Mouse (Mus musculus): ENCODE measurements at regions not wholly inside any gene's neighbourhood (a gene's known extent, or its start where the extent isn't known, plus 50 kb on each side); places are given as distances from the start of the nearest gene placed in this dataset.

DNA sequence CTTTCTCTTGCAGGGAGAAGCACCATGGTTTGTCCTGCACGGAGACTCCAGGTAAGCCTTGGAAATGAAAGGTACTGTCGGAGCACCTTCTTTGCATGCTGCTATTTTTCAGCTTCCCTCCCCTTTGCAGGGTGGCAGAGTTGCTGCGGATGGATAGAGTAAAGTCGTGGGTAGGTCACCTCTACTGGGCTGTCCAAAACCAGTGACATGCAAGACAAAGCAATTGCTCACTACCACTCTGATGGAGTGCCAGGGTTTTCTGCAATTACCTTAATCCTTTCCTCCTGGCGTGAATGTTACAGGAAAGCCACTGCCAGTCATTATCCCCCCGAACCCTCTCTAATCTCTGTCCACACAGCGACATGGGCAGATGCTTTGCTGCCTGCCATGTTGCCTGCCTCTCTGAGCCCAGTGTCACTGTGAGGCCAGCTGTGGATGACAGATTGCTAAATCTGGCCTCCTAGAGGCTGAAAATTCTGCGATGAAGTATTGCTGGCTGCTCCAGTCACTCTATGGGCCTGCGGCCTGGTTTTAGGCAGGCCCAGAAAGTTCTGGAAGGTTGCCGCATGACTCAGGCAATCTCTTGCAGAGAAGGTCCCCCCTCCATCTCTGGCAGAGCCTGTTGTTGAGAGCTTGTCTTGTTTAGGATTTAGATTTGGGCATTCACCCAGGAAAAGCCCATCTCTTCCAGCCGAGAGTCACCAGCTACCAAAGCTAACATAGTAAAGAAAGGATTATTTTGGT, 54.1 kb upstream of the Sod3 start:
- peak; percentile 91 for DNase-seq

DNA sequence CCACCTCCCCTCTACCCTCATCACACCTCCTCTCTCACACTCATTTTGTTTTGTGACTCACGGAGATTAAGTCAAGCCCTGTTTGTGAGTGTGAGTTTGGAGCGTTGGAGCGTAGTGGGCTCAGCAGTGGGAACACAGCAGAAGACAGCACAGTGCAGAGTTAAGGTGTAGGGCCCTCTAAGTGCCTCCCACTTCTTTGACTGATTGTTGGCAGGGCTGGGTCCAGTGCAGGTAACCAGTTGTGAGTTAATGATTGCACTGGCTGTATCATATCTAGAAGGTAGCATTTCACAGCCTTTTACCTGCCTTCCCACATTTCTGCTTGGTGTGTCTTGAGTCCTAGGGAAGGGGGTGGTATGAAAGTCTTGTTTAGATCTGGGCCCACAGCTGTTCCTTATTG, 67.3 kb upstream of the Sod3 start:
- no peak for DNase-seq

DNA sequence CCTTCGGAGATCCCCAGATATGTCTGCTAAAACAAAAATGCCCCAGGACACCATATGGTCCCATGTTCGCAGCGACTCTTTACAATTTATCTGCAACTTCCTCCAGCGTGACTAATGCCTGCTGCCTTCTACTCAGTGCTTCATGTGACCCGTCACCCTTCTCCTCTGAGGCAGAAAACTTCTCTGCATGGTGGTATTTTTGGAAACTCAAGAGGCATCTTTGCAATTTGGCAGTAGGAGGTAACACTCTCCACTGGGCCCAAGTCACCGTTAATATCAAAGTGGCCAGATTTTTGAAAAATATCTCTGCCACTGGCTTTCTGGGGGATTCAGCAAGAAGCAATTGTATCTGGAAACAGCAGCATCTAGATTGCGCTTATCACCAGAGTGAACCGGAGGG, 69.1 kb upstream of the Sod3 start:
- DNase-seq: no peak

DNA sequence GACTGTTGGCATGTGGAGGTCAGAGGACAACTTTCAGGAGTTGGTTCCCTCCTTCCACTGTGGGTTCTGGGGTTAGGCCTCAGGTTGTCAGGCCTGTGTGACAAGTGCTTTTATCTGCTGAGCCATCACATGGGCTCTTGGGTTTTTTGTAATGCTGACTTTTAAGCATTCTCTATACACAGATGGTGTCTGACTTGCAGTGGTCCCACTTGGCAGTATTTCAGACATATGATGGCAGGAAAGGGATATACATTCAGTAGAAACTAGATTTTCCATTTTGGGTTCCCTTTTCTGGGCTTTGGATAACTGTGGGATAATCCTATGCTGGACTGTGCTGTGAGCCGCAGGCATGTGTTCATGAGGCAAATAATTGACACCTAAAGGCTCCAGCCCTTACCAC, 75.3 kb upstream of the Sod3 start:
- no peak for DNase-seq

DNA sequence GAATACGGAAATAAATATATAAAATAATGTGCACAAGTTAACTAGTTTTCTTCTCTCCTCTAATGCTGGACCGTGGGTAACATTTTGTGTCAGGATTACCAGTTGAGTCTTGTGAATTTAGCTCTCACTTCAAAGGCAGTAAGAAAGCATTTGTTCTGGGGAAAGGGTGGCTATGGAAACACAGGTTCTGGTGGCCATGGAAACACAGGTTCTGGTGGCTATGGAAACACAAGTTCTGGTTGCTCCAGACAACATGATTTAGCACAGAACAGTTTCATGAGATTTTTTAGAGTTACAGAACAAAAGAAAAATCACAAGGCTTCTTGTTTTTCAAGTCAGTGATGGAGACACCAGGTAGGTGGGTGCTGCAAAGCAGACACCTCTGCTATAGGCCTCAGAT, 82.7 kb upstream of the Sod3 start:
- DNase-seq: no peak

DNA sequence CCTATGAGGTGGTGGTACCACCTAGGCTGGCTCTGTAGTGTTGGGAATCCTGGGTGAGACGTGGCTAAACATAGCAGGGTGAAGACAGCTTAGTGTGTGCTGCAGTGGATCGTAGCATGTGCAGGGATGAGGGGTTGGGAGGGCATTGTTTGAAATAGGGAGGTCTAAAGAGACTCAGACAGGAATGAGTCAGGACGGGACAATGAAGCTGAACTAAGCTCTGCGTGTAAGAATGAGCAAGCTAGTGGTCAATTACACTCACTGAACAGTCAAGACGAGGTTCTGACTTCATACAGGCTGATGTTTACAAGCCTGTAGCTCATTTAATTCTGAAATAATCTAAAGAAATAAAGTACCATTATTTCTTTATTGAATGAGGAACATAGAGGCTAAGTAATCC, 85.5 kb upstream of the Sod3 start:
- DNase-seq: no peak

DNA sequence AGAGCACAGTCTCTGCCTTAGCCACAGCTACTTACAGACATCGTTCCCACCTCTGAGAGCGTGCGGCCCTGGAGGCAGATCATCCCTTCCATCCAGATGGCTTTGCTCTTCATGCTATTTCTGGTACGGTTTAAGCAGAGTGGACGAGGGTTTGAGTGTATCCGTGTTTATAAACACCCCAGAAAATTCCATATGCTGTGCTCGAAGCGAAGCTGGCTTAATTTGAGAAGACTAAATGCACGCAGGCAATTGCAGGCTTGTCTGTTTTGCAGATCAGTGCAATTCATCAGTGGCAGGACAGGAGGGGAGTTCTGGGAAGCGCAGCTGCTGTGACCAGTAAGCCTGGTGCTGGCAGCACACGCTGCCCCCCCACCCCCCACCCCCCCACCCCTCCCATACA, 72.9 kb upstream of the Dhx15 start:
- no peak for DNase-seq

DNA sequence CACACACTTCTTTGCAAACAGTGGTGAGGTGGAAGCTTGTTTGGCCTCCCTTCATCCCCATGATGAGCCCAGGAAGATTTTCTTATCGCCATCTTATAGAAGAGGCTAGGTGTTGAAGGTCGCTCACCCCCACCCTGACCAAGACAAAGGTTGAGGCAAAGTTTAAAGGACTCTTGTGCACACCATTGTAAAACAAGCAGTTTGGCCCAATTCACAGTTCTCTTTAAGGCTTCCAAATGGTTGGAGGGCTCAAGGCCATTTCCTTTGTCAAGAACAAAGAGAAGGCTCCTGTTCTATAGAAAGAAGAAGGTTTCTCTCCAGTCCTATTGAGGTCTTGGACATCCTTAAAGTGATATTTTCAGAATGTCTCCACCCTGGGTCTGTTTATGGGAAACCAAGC, 67.8 kb upstream of the Dhx15 start:
- no peak for DNase-seq

DNA sequence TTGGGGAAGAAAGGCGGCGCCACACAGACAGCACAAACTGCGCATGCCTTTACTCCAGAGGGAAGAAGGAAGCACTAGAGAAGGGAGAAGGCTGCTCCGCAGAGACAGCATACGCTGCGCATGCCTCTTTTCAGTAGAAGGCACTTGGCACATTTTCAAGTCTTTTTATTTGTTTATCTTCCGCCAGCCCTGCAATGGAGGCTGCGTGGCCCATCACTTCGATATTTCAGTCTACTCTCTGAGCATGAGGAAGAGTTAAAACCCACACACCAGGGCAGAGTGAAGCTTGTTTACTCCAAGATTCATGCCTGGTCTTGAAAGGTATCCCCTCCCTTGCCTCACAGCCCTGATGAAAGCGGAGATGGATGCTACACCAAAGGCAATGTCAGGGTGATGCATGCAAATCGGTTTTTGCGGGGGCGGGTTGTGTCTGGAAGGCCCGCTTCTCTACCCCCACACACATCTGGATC, 64.3 kb upstream of the Dhx15 start:
- peak; percentile 58 for DNase-seq

DNA sequence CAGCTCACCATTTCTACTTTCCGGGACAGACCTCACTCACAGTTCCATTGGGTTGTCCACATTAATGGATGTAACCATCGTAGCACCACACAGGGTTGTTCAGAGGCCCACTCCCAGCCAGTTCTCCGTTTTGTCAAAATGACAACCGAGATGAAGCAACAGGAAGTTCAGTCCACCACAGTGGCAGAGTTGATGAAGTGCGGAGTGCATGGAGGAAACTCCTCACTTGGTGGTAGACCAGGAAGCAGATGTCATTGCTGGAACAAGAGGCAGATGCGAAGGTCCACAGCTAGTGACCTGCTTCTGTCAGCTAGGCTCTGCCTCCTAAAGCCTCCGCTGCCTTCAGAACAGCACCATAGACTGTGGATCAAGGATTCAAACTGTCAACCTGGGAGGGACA, 59.5 kb upstream of the Dhx15 start:
- peak; percentile 15 for DNase-seq

DNA sequence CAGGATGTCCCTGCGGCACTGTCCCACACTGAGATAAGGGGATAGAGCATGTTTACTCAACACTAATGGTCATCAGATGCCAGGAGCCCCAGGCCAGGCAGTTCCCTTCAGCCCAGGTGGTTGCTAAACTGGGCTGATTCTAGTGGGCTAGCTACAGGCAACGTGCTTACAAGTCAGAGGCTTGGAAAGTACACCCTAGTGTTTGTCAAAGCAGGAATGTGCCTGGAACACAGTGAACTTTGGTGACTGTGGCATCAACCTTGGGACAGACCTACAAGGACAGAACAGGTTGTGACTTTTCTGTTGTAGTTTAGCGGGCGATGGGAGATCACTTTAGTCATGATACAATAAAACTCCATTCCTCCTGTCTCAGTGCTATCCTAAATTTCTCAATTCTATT, 53.6 kb upstream of the Dhx15 start:
- DNase-seq: no peak

DNA sequence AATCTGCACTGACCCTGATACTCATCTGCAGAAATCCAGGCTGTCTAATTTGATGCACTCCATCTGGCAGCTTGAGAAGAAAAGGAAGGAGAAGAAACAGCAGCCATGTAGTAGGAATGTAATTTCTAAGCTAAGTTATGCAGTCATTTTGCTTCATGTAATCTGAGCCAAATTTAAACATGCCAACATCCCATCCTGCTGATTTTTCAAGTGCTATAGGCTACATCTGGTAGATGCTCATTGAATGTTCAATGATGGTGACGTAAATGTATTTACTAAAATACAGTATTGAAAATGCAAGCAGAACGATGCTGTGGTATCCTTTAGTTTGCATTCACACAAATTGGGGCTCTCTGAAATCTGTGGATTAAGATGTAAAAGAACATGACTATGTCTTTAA, 52.1 kb upstream of the Dhx15 start:
- DNase-seq: no peak

DNA sequence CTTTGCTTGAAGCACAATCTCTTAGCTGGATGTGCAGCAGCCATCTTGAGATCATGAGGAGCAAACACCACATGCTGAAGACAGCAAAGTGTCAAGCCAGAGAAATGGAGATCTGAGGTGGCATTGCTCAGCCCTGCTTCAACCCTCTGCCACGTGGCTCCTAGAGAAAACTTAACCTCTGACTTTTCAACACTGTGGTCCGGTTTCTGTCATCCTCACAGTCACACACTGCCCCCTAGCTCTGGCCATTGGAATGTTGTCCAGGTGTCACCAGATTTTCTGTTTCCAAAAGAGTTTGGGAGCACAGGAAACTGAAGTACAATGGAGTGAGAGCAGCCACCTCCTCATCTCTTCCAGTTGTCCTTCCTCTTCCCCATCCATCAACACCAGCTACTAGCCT, 50.2 kb upstream of the Dhx15 start:
- DNase-seq: peak; percentile 32
